Mouse (Mus musculus) liver, postnatal 0 days (tissue): ENCODE data around the gene Ccdc85c.

Source experiments
- CTCF ChIP-seq: sonication (generic); IDR thresholded peaks from 2 replicates; pipeline ENCODE4 v1.5.1; 2016; ENCODE audit warnings: antibody characterized with exemption, low read depth
- EP300 ChIP-seq: IDR thresholded peaks from 2 replicates; pipeline ENCODE4 v1.6.1; 2016; ENCODE audit warnings: antibody characterized with exemption, low read depth, mild to moderate bottlenecking

GRCm38 (mm10) chr12:108307553-108307952 lies 32.3 kb upstream of the Ccdc85c start:
- TF ChIP-seq CTCF (peak; percentile 72), EP300 (no peak)
